Mouse (Mus musculus): Measurements from ENCODE around the gene Vezt. TPM values are rescaled to one million over a fixed set of nuclear protein-coding genes. Genes with fewer than 3 reads are reported as not detected.

Vezt gene
- total and polyA plus RNA-seq, 3 experiments = 17.2 to 21.2 (median 18.0) TPM

DNA sequence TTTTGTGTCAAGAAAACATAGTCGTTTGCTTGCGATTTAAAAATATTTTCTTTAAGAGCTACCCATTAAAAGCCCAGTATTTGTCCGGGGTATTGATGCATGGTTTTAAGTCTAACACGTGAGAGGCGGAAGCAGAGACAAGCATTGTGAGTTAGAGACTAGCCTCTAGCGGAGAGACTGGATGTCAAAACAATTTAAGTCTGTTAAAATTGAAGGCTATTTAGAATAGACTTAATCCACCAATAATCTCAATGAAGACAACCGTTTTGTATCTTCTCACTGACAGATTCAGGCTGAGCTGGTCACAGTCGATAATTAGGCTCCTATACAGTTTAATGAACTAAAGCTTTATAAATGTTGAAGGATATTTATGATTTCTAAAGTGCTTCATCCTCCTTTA, 95.9 kb downstream of the Vezt start:
- no peaks in the 10 kb centered on the region for H3K36me3 ChIP-seq (replicated peaks in 1 of 2; ENCODE audit: control insufficient read depth in 1 of 2, insufficient read depth in 1 of 2, low read length in 1 of 2)
- in situ Hi-C loops (cut with MboI; ENCODE audit: low pct_ligation_motif_present, low pct_unique_long_range_greater_than_20kb, low sequenced_read_pairs) = no loop called here
- no peak overlapping the region for H3K4me2 ChIP-seq (ENCODE audit: insufficient read depth, low read depth, poor library complexity, severe bottlenecking)
- dilution Hi-C loops (cut with MboI; ENCODE audit: extremely low pct_ligation_motif_present, extremely low pct_unique_long_range_greater_than_20kb, low sequenced_read_pairs) = no loop called here
- H3K9me3 ChIP-seq (replicated peaks; ENCODE audit: low read length) = no peaks in the 10 kb centered on the region
- no peak overlapping the region for H3K9ac ChIP-seq (ENCODE audit: insufficient read depth, low read depth)
- peaks cover 0 to 28% of the 10 kb centered on the region in 2 experiments; a peak in 2 of 4 replicates for H3K4me1 ChIP-seq (ENCODE audit: control insufficient read depth in 1 of 2, insufficient read depth in 2 of 2)
- no peaks in the 10 kb centered on the region for H3K27me3 ChIP-seq (replicated peaks)
- no peaks in the 10 kb centered on the region for H3K79me2 ChIP-seq (replicated peaks; ENCODE audit: control insufficient read depth, extremely low read depth, insufficient read depth, poor library complexity, severe bottlenecking)
- no peak overlapping the region for H3K27ac ChIP-seq (ENCODE audit: insufficient read depth, low read depth)
- DNase-seq (ENCODE audit: extremely low read depth) = no peak
- no peak overlapping the region for H3K4me3 ChIP-seq (replicated peaks in 1 of 3; ENCODE audit: low read depth in 2 of 3, low read length in 2 of 3, poor library complexity in 1 of 3)
- TF ChIP-seq SIN3A (IDR thresholded peaks at IDR 0.05; ENCODE audit: low read length) (no peak), SMC3 (IDR thresholded peaks at IDR 0.05; ENCODE audit: low read depth, low read length) (no peak), NRF1 (IDR thresholded peaks at IDR 0.05; ENCODE audit: low read depth, low read length) (no peak), CHD2 (IDR thresholded peaks at IDR 0.05; ENCODE audit: low read length) (no peak), POLR2A (IDR thresholded peaks at IDR 0.05; ENCODE audit: low read depth, low read length) (no peak), USF1 (IDR thresholded peaks at IDR 0.05; ENCODE audit: low read depth, low read length) (no peak), UBTF (IDR thresholded peaks at IDR 0.05; ENCODE audit: low read depth, low read length) (no peak), JUN (IDR thresholded peaks at IDR 0.05; ENCODE audit: insufficient read depth, low read depth, low read length) (no peak), EP300 (IDR thresholded peaks at IDR 0.05; ENCODE audit: low read length) (no peak)

DNA sequence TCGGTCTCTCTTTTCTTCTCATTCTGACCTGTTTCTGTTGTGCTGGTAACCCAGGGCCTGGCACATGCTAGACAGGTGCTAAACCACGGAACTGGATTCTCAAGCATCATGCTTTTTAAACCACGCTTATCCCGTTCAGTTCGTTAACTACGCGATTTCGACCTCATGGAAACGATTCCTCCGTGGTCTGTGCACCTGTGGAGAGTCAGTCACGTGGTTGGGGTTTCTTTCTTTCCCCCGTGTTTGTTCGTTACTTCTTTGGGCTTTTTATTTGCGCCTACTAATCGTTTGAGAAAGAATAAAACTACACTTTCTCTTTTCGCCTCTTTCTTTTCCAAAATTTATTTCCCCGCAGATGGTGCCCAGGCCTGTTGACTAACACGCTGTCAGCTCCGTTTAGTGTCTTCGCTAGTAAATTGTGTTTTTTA, 96.8 kb downstream of the Vezt start:
- TF ChIP-seq MYC (IDR thresholded peaks at IDR 0.05; ENCODE audit: low read depth, low read length) (peak; percentile 92), MXI1 (IDR thresholded peaks at IDR 0.05; ENCODE audit: low read depth, low read length) (peak; percentile 19; the same call in 1 of the 2 replicates), TCF12 (IDR thresholded peaks at IDR 0.05; ENCODE audit: low read depth, low read length) (peak; percentile 31; the same call in 1 of the 2 replicates), JUND (conservative IDR thresholded peaks at IDR 0.05; ENCODE audit: low read depth, low read length) (no peak), GABPA (IDR thresholded peaks at IDR 0.05; ENCODE audit: insufficient replicate concordance, low read depth, low read length) (no peak), USF1 (IDR thresholded peaks at IDR 0.05; ENCODE audit: low read depth, low read length) (peak; percentile 62), BHLHE40 (IDR thresholded peaks at IDR 0.05; ENCODE audit: low read depth, low read length) (peak; percentile 72), ZNF384 (IDR thresholded peaks at IDR 0.05; ENCODE audit: low read depth, low read length) (no peak), MAX (IDR thresholded peaks at IDR 0.05; ENCODE audit: low read length) (peak; percentile 89), USF2 (conservative IDR thresholded peaks at IDR 0.05; ENCODE audit: low read depth, low read length) (peak; percentile 80)
- Histone ChIP-seq H3K4me3 (replicated peaks in 1 of 3; ENCODE audit: low read depth in 2 of 3, low read length in 2 of 3, poor library complexity in 1 of 3) (no peak overlapping the region), H3K79me2 (replicated peaks; ENCODE audit: control insufficient read depth, extremely low read depth, insufficient read depth, poor library complexity, severe bottlenecking) (no peaks in the 10 kb centered on the region), H3K27ac (ENCODE audit: insufficient read depth, low read depth) (no peak overlapping the region), H3K9me3 (replicated peaks; ENCODE audit: low read length) (no peaks in the 10 kb centered on the region), H3K9ac (ENCODE audit: insufficient read depth, low read depth) (no peak overlapping the region), H3K27me3 (replicated peaks) (no peaks in the 10 kb centered on the region), H3K36me3 (replicated peaks in 1 of 2; ENCODE audit: control insufficient read depth in 1 of 2, insufficient read depth in 1 of 2, low read length in 1 of 2) (no peaks in the 10 kb centered on the region), H3K4me2 (ENCODE audit: insufficient read depth, low read depth, poor library complexity, severe bottlenecking) (peak overlapping the region; percentile 91), H3K4me1 (ENCODE audit: control insufficient read depth in 1 of 2, insufficient read depth in 2 of 2) (peaks cover 0 to 20% of the 10 kb centered on the region in 2 experiments; a peak in 2 of 4 replicates)
- peak; percentile 59 for DNase-seq (ENCODE audit: extremely low read depth)
- dilution Hi-C loops (cut with MboI; ENCODE audit: extremely low pct_ligation_motif_present, extremely low pct_unique_long_range_greater_than_20kb, low sequenced_read_pairs) = no loop called here
- in situ Hi-C loops (cut with MboI; ENCODE audit: low pct_ligation_motif_present, low pct_unique_long_range_greater_than_20kb, low sequenced_read_pairs) = no loop called here

All from CH12.LX (cell line).